Mouse (Mus musculus): Measurements from ENCODE around the gene Rack1. TPM values are rescaled to one million over a fixed set of nuclear protein-coding genes. Genes with fewer than 3 reads are reported as not detected.

The Rack1 gene
- total and polyA plus RNA-seq, 3 experiments: 376 to 5,815 (median 4,421) TPM

GRCm38 (mm10) chr11:48831273-48831672, 31.1 kb downstream of the Rack1 start:
- no peak for DNase-seq (ENCODE audit: low read depth, low spot score)
- TF ChIP-seq GABPA (IDR thresholded peaks at IDR 0.05; ENCODE audit: low read depth, low read length) (no peak), TBP (IDR thresholded peaks at IDR 0.05; ENCODE audit: low read depth, low read length) (peak; percentile 92)
- Histone ChIP-seq H3K4me3 (ENCODE audit: control insufficient read depth in 1 of 2, insufficient read depth in 1 of 2, low read depth in 2 of 2, low read length in 2 of 2) (no peak overlapping the region), H3K79me2 (ENCODE audit: control insufficient read depth, insufficient read depth, low read length, poor library complexity) (no peaks in the 10 kb centered on the region), H3K36me3 (ENCODE audit: control insufficient read depth in 1 of 2, insufficient read depth in 2 of 2, low read length in 2 of 2) (peaks cover 0 to 9% of the 10 kb centered on the region in 2 experiments; a peak in 2 of 4 replicates), H3K4me1 (ENCODE audit: control insufficient read depth in 1 of 2, insufficient read depth in 2 of 2, low read length in 2 of 2) (peaks cover 0 to 18% of the 10 kb centered on the region in 2 experiments; a peak in 2 of 4 replicates), H3K9me3 (replicated peaks; ENCODE audit: insufficient read depth, low read length) (no peaks in the 10 kb centered on the region), H3K27me3 (ENCODE audit: control insufficient read depth in 1 of 2, insufficient read depth in 2 of 2, low read length in 2 of 2) (no peaks in the 10 kb centered on the region), H3K9ac (ENCODE audit: control insufficient read depth, low read depth, low read length, poor library complexity, severe bottlenecking) (no peak overlapping the region), H3K27ac (ENCODE audit: control insufficient read depth, low read depth, low read length) (no peak overlapping the region)

- Histone ChIP-seq H3K9ac (ENCODE audit: control insufficient read depth, low read depth, low read length, poor library complexity, severe bottlenecking) (peak overlapping the region; percentile 70), H3K27ac (ENCODE audit: control insufficient read depth, low read depth, low read length) (peak overlapping the region; percentile 65), H3K36me3 (ENCODE audit: control insufficient read depth in 1 of 2, insufficient read depth in 2 of 2, low read length in 2 of 2) (peaks cover 0 to 14% of the 10 kb centered on the region in 2 experiments; a peak in 2 of 4 replicates)
Measured at GRCm38 (mm10) chr11:48833078-48833730, 33.1 kb downstream of the Rack1 start.

GRCm38 (mm10) chr11:48833731-48834639, 33.9 kb downstream of the Rack1 start:
- Histone ChIP-seq H3K79me2 (ENCODE audit: control insufficient read depth, insufficient read depth, low read length, poor library complexity) (no peaks in the 10 kb centered on the region; the same call in 1 of the 2 replicates), H3K27ac (ENCODE audit: control insufficient read depth, low read depth, low read length) (peak overlapping the region; percentile 54), H3K9ac (ENCODE audit: control insufficient read depth, low read depth, low read length, poor library complexity, severe bottlenecking) (peak overlapping the region; percentile 70)
- TF ChIP-seq MYB (IDR thresholded peaks at IDR 0.05; ENCODE audit: low read depth, low read length) (no peak), TBP (IDR thresholded peaks at IDR 0.05; ENCODE audit: low read depth, low read length) (peak; percentile 99), POLR2AphosphoS5 (IDR thresholded peaks at IDR 0.05; ENCODE audit: borderline replicate concordance, low read depth, low read length) (no peak), ELF1 (IDR thresholded peaks at IDR 0.05; ENCODE audit: low read depth, low read length) (peak; percentile 92), GATA1 (IDR thresholded peaks at IDR 0.05; ENCODE audit: low read depth, low read length) (no peak), MYC (IDR thresholded peaks at IDR 0.05; ENCODE audit: low read depth, low read length) (no peak), MXI1 (IDR thresholded peaks at IDR 0.05; ENCODE audit: low read depth, low read length) (no peak), ZKSCAN1 (IDR thresholded peaks at IDR 0.05; ENCODE audit: low read depth, low read length) (no peak), TAL1 (IDR thresholded peaks at IDR 0.05; ENCODE audit: low read length) (0 out of 2 replicates have a peak, but pooled peaks have one; percentile 13), POLR2AphosphoS2 (IDR thresholded peaks at IDR 0.05; ENCODE audit: low read length) (no peak), RAD21 (IDR thresholded peaks at IDR 0.05; ENCODE audit: low read depth, low read length) (no peak), HCFC1 (IDR thresholded peaks at IDR 0.05; ENCODE audit: low read depth, low read length) (0 out of 2 replicates have a peak, but pooled peaks have one; percentile 40), CTCF (IDR thresholded peaks at IDR 0.05 in 2 of 3, conservative IDR thresholded peaks at IDR 0.05 in 1 of 3; ENCODE audit: control insufficient read depth in 1 of 3, insufficient read depth in 1 of 3, low read depth in 2 of 3, low read length in 3 of 3, poor library complexity in 1 of 3, severe bottlenecking in 1 of 3) (0 out of 6 replicates have a peak, but pooled peaks of 1 of the 3 experiments have one; percentile 7), GABPA (IDR thresholded peaks at IDR 0.05; ENCODE audit: low read depth, low read length) (no peak), TCF12 (IDR thresholded peaks at IDR 0.05; ENCODE audit: low read depth, low read length) (no peak), MAX (IDR thresholded peaks at IDR 0.05; ENCODE audit: low read length) (no peak), JUND (IDR thresholded peaks at IDR 0.05; ENCODE audit: low read depth, low read length) (no peak), ETS1 (IDR thresholded peaks at IDR 0.05; ENCODE audit: low read depth, low read length) (no peak; the same call in 1 of the 2 replicates), E2F4 (IDR thresholded peaks at IDR 0.05; ENCODE audit: borderline replicate concordance, low read depth, low read length) (peak; percentile 68; the same call in 1 of the 2 replicates)

More at GRCm38 (mm10) chr11:48833078-48833730, 33.1 kb downstream of the Rack1 start:
- Histone ChIP-seq H3K4me3 (ENCODE audit: control insufficient read depth in 1 of 2, insufficient read depth in 1 of 2, low read depth in 2 of 2, low read length in 2 of 2) (peak overlapping the region; percentile 57 to 66), H3K9me3 (replicated peaks; ENCODE audit: insufficient read depth, low read length) (no peaks in the 10 kb centered on the region), H3K79me2 (ENCODE audit: control insufficient read depth, insufficient read depth, low read length, poor library complexity) (no peaks in the 10 kb centered on the region; the same call in 1 of the 2 replicates), H3K27me3 (ENCODE audit: control insufficient read depth in 1 of 2, insufficient read depth in 2 of 2, low read length in 2 of 2) (no peaks in the 10 kb centered on the region), H3K4me1 (ENCODE audit: control insufficient read depth in 1 of 2, insufficient read depth in 2 of 2, low read length in 2 of 2) (peaks cover 0 to 28% of the 10 kb centered on the region in 2 experiments; a peak in 2 of 4 replicates)
- DNase-seq (ENCODE audit: low read depth, low spot score): peak; percentile 82
- TF ChIP-seq MXI1 (IDR thresholded peaks at IDR 0.05; ENCODE audit: low read depth, low read length): 0 out of 2 replicates have a peak, but pooled peaks have one; percentile 13
- TF ChIP-seq SIN3A (IDR thresholded peaks at IDR 0.05; ENCODE audit: low read length): peak; percentile 50
- TF ChIP-seq HCFC1 (IDR thresholded peaks at IDR 0.05; ENCODE audit: low read depth, low read length): peak; percentile 40; the same call in 1 of the 2 replicates
- TF ChIP-seq MYB (IDR thresholded peaks at IDR 0.05; ENCODE audit: low read depth, low read length): no peak
- TF ChIP-seq ELF1 (IDR thresholded peaks at IDR 0.05; ENCODE audit: low read depth, low read length): 0 out of 2 replicates have a peak, but pooled peaks have one; percentile 22
- TF ChIP-seq MAFK (IDR thresholded peaks at IDR 0.05; ENCODE audit: borderline replicate concordance, low read depth, low read length): no peak
- peak in 1 of 2 experiments; percentile 49; a peak in 1 of 4 replicates for TF ChIP-seq POLR2A (IDR thresholded peaks at IDR 0.05; ENCODE audit: control insufficient read depth in 1 of 2, insufficient read depth in 1 of 2, low read depth in 1 of 2, low read length in 2 of 2, poor library complexity in 1 of 2)

More at GRCm38 (mm10) chr11:48833731-48834639, 33.9 kb downstream of the Rack1 start:
- Histone ChIP-seq H3K27me3 (ENCODE audit: control insufficient read depth in 1 of 2, insufficient read depth in 2 of 2, low read length in 2 of 2) (no peaks in the 10 kb centered on the region), H3K4me3 (ENCODE audit: control insufficient read depth in 1 of 2, insufficient read depth in 1 of 2, low read depth in 2 of 2, low read length in 2 of 2) (peak overlapping the region; percentile 57 to 66), H3K4me1 (ENCODE audit: control insufficient read depth in 1 of 2, insufficient read depth in 2 of 2, low read length in 2 of 2) (peaks cover 0 to 35% of the 10 kb centered on the region in 2 experiments; a peak in 2 of 4 replicates), H3K9me3 (replicated peaks; ENCODE audit: insufficient read depth, low read length) (no peaks in the 10 kb centered on the region), H3K36me3 (ENCODE audit: control insufficient read depth in 1 of 2, insufficient read depth in 2 of 2, low read length in 2 of 2) (peaks cover 0 to 14% of the 10 kb centered on the region in 2 experiments; a peak in 2 of 4 replicates)
- DNase-seq (ENCODE audit: low read depth, low spot score): peak; percentile 92
